Mouse (Mus musculus) heart, embryonic 13.5 days (tissue): ENCODE data around the gene Trmu. TPM values are rescaled to one million over a fixed set of nuclear protein-coding genes. Genes with fewer than 3 reads are reported as not detected.
A peak's percentile ranks its signal among the peaks of the same experiment; 100 is the strongest.

Experiments
- ATAC-seq: fragments of 200-750 bp; cut with Nextera tagmentation; 2 replicates; pipeline ENCODE4 v1.8.0; 2017; ENCODE audit warnings: moderate TSS enrichment; ENCODE audit not compliant: insufficient number of reproducible peaks, low FRiP score, low TSS enrichment; ENCODE audit errors: extremely low read depth
- H3K27ac ChIP-seq: fragments of 300-500 bp; sonication (generic); replicated peaks from 2 replicates; pipeline ENCODE4 v1.5.1; 2015; ENCODE audit warnings: moderate library complexity, mild to moderate bottlenecking, inconsistent platforms
- H3K27me3 ChIP-seq: fragments of 300-500 bp; sonication (generic); replicated peaks from 2 replicates; pipeline ENCODE4 v1.6.1; 2015; ENCODE audit warnings: mild to moderate bottlenecking, inconsistent platforms
- H3K36me3 ChIP-seq: fragments of 300-500 bp; sonication (generic); 2 replicates; pipeline ENCODE4 v1.6.1; 2015; ENCODE audit warnings: mild to moderate bottlenecking, inconsistent platforms
- H3K4me1 ChIP-seq: fragments of 300-500 bp; sonication (generic); 2 replicates; pipeline ENCODE4 v1.6.1; 2015; ENCODE audit warnings: inconsistent platforms
- H3K4me2 ChIP-seq: fragments of 300-500 bp; sonication (generic); 2 replicates; pipeline ENCODE4 v1.6.1; 2015; ENCODE audit warnings: inconsistent platforms, mild to moderate bottlenecking, moderate library complexity
- H3K4me3 ChIP-seq: fragments of 300-500 bp; sonication (generic); 2 replicates; pipeline ENCODE4 v1.5.1; 2015; ENCODE audit warnings: moderate library complexity, mild to moderate bottlenecking, inconsistent platforms
- H3K9ac ChIP-seq: fragments of 300-500 bp; sonication (generic); 2 replicates; pipeline ENCODE4 v1.6.1; 2015; ENCODE audit warnings: inconsistent platforms, mild to moderate bottlenecking, moderate library complexity
- H3K9me3 ChIP-seq: fragments of 300-500 bp; sonication (generic); 2 replicates; pipeline ENCODE4 v1.6.1; 2016; ENCODE audit warnings: inconsistent platforms
- WGBS: fragments of 180-500 bp; shearing (Covaris S2); methylation state at CpG from one replicate; pipeline ENCODE4 v1.1.7; 2015; ENCODE audit warnings: mixed read lengths; 5-methylcytosine and 5-hydroxymethylcytosine counted together
- polyA plus RNA-seq: library from polyadenylated mRNA; unstranded; fragments of >200 nt; fragmentation: Nextera tagmentation; extraction: Ambion mirVana; gene quantifications from 2 replicates; pipeline ENCODE4 v1.2.1, GENCODE M21; 2015

Trmu gene
- 25.9 and 31.6 TPM in 2 replicates for polyA plus RNA-seq

DNA sequence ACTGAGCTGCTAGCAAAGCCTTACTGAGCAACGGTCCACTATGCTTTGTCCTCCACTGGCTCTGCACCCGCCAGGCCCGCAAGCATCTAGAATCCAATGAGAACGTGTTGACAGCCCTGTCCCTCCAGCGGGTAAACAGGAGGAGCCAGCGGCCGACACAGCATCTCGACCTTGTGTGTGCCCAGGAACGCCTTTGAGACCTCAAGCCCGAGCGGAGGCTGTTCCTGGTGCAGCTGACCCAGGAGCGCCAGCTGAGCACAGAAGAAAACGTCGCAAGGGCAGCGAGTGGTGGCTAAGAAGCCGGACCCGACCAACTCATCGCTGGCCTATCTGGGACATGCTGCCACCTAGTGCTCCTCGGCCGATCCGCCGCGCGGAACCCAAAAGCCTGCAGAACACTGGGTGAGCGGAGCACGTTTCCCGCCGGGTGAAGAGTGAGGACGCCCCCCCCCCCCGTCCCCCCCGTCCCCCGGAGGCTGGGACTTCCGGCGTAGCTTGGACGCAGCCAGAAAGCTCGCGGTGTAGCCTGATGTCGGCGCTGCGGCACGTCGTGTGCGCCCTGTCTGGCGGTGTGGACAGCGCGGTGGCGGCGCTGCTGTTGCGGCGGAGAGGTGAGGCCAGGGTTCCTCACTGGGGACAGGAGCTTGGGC, at the start of gene Trmu:
TSS of gene Trmu (plus strand) at position 465 of the 650 bp plus-strand sequence.
- Histone ChIP-seq H3K36me3 (peaks cover 54% of the 10 kb centered on the region), H3K4me2 (peak within 1 kb of the TSS; percentile 97), H3K27me3 (no peaks in the 10 kb centered on the region), H3K9ac (peak within 1 kb of the TSS; percentile 92), H3K9me3 (no peaks in the 10 kb centered on the region), H3K4me1 (peaks cover 23% of the 10 kb centered on the region), H3K27ac (peak within 1 kb of the TSS; percentile 89), H3K4me3 (peak within 1 kb of the TSS; percentile 80)
- WGBS: 1% methylated on average over 50 of the region's 50 CpGs
- peak; percentile 86 for ATAC-seq

- Histone ChIP-seq H3K4me3 (no peak overlapping the region), H3K4me1 (peaks cover 13% of the 10 kb centered on the region), H3K27me3 (no peaks in the 10 kb centered on the region; the same call in 1 of the 2 replicates), H3K4me2 (no peak overlapping the region), H3K9ac (no peak overlapping the region), H3K27ac (no peak overlapping the region), H3K36me3 (no peaks in the 10 kb centered on the region), H3K9me3 (no peaks in the 10 kb centered on the region)
- 68% methylated on average over 5 of the region's 5 CpGs for WGBS
- no peak for ATAC-seq
These were observed 49.6 kb upstream of the Trmu start for GRCm38 (mm10) chr15:85829470-85829869.

- no peaks in the 10 kb centered on the region; the same call in 1 of the 2 replicates for H3K27me3 ChIP-seq
- 1% methylated on average over 27 of the region's 27 CpGs for WGBS
- peak within 1 kb of the TSS; percentile 82 for H3K9ac ChIP-seq
- 0 out of 2 replicates have a peak, but pooled peaks cover 3% of the 10 kb centered on the region for H3K36me3 ChIP-seq
- H3K27ac ChIP-seq: no peak within 1 kb of the TSS; the same call in 1 of the 2 replicates
- H3K4me3 ChIP-seq: peak within 1 kb of the TSS; percentile 73
- peak within 1 kb of the TSS; percentile 82 for H3K4me2 ChIP-seq
- no peaks in the 10 kb centered on the region for H3K9me3 ChIP-seq
- peaks cover 11% of the 10 kb centered on the region for H3K4me1 ChIP-seq
- ATAC-seq: peak; percentile 73
These were observed 47.0 kb upstream of the Trmu start, which contains the start of gene Ttc38 for GRCm38 (mm10) chr15:85831954-85832590. Gene Ttc38, plus strand, starts transcription at chr15:85832306.

DNA sequence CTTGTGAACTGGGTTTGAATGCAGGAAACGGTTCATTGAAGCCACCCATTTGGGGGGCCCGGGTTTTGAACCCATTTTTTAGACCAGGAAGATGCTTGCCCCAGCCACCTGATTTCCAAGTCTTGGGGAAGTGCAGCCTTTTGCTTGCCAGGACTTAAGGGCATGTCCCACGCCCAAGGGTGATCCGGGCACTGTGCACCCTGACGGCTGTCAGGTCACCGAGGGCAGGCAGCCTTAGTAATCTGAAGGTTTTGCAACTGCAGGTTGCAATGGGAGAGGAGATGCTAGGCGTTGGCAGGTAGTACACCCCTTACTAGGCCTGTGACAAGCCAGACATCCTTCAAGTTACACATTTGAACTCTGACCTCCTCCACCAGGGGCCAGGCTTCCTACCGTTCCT, 46.5 kb upstream of the Trmu start:
- Histone ChIP-seq H3K4me1 (peaks cover 10% of the 10 kb centered on the region), H3K27ac (no peak overlapping the region), H3K4me3 (peak overlapping the region; percentile 73), H3K4me2 (peak overlapping the region; percentile 82), H3K9ac (peak overlapping the region; percentile 82), H3K36me3 (0 out of 2 replicates have a peak, but pooled peaks cover 3% of the 10 kb centered on the region), H3K27me3 (no peaks in the 10 kb centered on the region; the same call in 1 of the 2 replicates), H3K9me3 (no peaks in the 10 kb centered on the region)
- no peak for ATAC-seq
- 43% methylated on average over 8 of the region's 8 CpGs for WGBS

DNA sequence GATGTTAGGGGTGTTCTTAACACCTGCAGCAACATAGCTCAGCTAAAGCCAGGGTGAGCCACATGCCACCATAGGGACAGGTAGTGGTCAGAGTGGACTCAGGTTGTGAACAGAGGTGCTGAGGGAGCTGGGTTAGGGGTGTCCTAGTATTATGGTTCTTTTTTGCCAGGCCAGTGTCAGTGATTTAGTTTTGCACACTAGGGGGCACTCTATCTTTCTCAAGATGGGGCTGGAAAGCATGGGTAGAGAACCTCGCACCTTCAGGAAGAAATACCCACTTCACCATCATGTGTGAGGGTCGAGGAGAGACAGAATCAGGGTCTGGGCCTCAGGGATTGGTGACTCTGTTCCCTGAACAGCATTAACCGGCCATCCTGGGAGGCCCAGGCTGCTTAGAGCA, 43.8 kb upstream of the Trmu start:
- Histone ChIP-seq H3K36me3 (0 out of 2 replicates have a peak, but pooled peaks cover 3% of the 10 kb centered on the region), H3K4me2 (no peak overlapping the region), H3K9ac (no peak overlapping the region), H3K4me1 (peaks cover 10% of the 10 kb centered on the region), H3K27ac (no peak overlapping the region), H3K27me3 (no peaks in the 10 kb centered on the region), H3K9me3 (no peaks in the 10 kb centered on the region), H3K4me3 (no peak overlapping the region)
- WGBS: 52% methylated on average over 3 of the region's 3 CpGs
- no peak for ATAC-seq

GRCm38 (mm10) chr15:85836887-85837286, 42.2 kb upstream of the Trmu start:
- no peak overlapping the region for H3K4me3 ChIP-seq
- H3K9ac ChIP-seq: no peak overlapping the region
- H3K27ac ChIP-seq: no peak overlapping the region
- ATAC-seq: no peak
- no peaks in the 10 kb centered on the region for H3K27me3 ChIP-seq
- H3K36me3 ChIP-seq: 0 out of 2 replicates have a peak, but pooled peaks cover 3% of the 10 kb centered on the region
- H3K4me2 ChIP-seq: no peak overlapping the region
- H3K4me1 ChIP-seq: peaks cover 4% of the 10 kb centered on the region
- WGBS: 84% methylated on average over 5 of the region's 5 CpGs
- no peaks in the 10 kb centered on the region for H3K9me3 ChIP-seq

DNA sequence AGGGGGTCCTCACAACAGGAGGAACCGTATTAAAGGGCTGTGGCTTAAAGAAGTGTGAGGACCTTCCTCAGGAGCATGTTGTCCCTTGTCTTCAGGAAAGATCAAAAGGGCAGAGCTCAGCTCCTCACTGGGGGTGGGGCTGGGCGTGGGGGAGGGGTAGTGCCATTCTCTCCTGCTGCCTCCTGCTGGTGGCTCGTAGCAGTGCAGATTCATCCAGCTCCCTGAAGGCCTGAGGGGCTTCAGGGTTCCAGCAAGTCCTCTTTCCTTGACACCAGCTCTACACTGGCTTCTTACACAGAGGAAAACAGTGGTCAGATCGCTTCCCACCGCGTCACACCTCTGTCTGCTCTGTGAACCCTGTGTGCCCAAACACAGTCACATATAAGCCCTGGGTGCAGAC, 38.1 kb upstream of the Trmu start:
- no peak overlapping the region for H3K4me2 ChIP-seq
- H3K4me1 ChIP-seq: no peaks in the 10 kb centered on the region; the same call in 1 of the 2 replicates
- no peak overlapping the region for H3K27ac ChIP-seq
- 26% methylated on average over 6 of the region's 6 CpGs for WGBS
- no peak for ATAC-seq
- H3K27me3 ChIP-seq: no peaks in the 10 kb centered on the region
- no peak overlapping the region for H3K9ac ChIP-seq
- 0 out of 2 replicates have a peak, but pooled peaks cover 3% of the 10 kb centered on the region for H3K36me3 ChIP-seq
- no peaks in the 10 kb centered on the region for H3K9me3 ChIP-seq
- no peak overlapping the region for H3K4me3 ChIP-seq

- no peak for ATAC-seq
- Histone ChIP-seq H3K9ac (no peak overlapping the region), H3K27me3 (no peaks in the 10 kb centered on the region), H3K36me3 (no peaks in the 10 kb centered on the region), H3K27ac (no peak overlapping the region), H3K9me3 (no peaks in the 10 kb centered on the region), H3K4me3 (no peak overlapping the region), H3K4me2 (no peak overlapping the region), H3K4me1 (no peaks in the 10 kb centered on the region; the same call in 1 of the 2 replicates)
- 66% methylated on average over 5 of the region's 5 CpGs for WGBS
These were observed 37.2 kb upstream of the Trmu start for GRCm38 (mm10) chr15:85841796-85842360.

GRCm38 (mm10) chr15:85845071-85845470, 34.0 kb upstream of the Trmu start:
- no peak overlapping the region for H3K9ac ChIP-seq
- no peaks in the 10 kb centered on the region; the same call in 1 of the 2 replicates for H3K4me1 ChIP-seq
- no peaks in the 10 kb centered on the region for H3K9me3 ChIP-seq
- H3K36me3 ChIP-seq: no peaks in the 10 kb centered on the region
- no peak overlapping the region for H3K4me2 ChIP-seq
- ATAC-seq: no peak
- no peak overlapping the region for H3K27ac ChIP-seq
- H3K27me3 ChIP-seq: no peaks in the 10 kb centered on the region
- no peak overlapping the region for H3K4me3 ChIP-seq

- Histone ChIP-seq H3K36me3 (peaks cover 2% of the 10 kb centered on the region; the same call in 1 of the 2 replicates), H3K4me1 (no peaks in the 10 kb centered on the region), H3K9ac (no peak overlapping the region), H3K4me2 (no peak overlapping the region), H3K27me3 (no peaks in the 10 kb centered on the region), H3K27ac (no peak overlapping the region), H3K4me3 (no peak overlapping the region), H3K9me3 (no peaks in the 10 kb centered on the region)
- no peak for ATAC-seq
- WGBS: 71% methylated on average over 12 of the region's 12 CpGs
These were observed 27.3 kb upstream of the Trmu start for GRCm38 (mm10) chr15:85851656-85852392.

- Histone ChIP-seq H3K36me3 (peaks cover 29% of the 10 kb centered on the region), H3K4me1 (peaks cover 28% of the 10 kb centered on the region), H3K27ac (0 out of 2 replicates have a peak overlapping the region, but pooled peaks have one; percentile 33), H3K27me3 (no peaks in the 10 kb centered on the region), H3K4me2 (peak overlapping the region; percentile 93), H3K9ac (peak overlapping the region; percentile 79), H3K9me3 (no peaks in the 10 kb centered on the region), H3K4me3 (peak overlapping the region; percentile 90)
- no peak for ATAC-seq
- 11% methylated on average over 15 of the region's 15 CpGs for WGBS
These were observed 20.1 kb upstream of the Trmu start for GRCm38 (mm10) chr15:85858980-85859489.
